Mouse (Mus musculus) thymus, postnatal 0 days (tissue): ENCODE measurements around the gene Hook1. TPM values are rescaled to one million over a fixed set of nuclear protein-coding genes. Genes with fewer than 3 reads are reported as not detected.
"Not testable (repeated sequence)": the region's sequence is repeated elsewhere in the genome, so short reads cannot be mapped to it uniquely, and the experiment has no call there.

Experiments
- DNase-seq: peaks from one replicate; pipeline ENCODE4 v3.0.0-alpha.2; 2015; ENCODE audit warnings: low spot score
- polyA plus RNA-seq: library from polyadenylated mRNA; unstranded; fragments of >200 nt; fragmentation: Nextera tagmentation; extraction: Ambion mirVana; gene quantifications from 2 replicates; pipeline ENCODE4 v1.2.1, GENCODE M21; 2015

The Hook1 gene
- 17.1 and 17.6 TPM in 2 replicates for polyA plus RNA-seq

GRCm38 (mm10) chr4:95966928-95967724 is at the start of gene Hook1:
Gene Hook1, plus strand, starts transcription at chr4:95967240.
- DNase-seq, result peak; percentile 95

- DNase-seq, result no peak
These were observed 49.3 kb upstream of the Hook1 start for GRCm38 (mm10) chr4:95917703-95918102.

GRCm38 (mm10) chr4:95920448-95920847 is 46.6 kb upstream of the Hook1 start:
- DNase-seq, result no peak

- peak; percentile 86 for DNase-seq
These were observed 42.5 kb upstream of the Hook1 start for GRCm38 (mm10) chr4:95924210-95925184.

- DNase-seq, result no peak
These were observed 38.2 kb upstream of the Hook1 start for GRCm38 (mm10) chr4:95928846-95929245.

- DNase-seq, result no peak
These were observed 37.1 kb upstream of the Hook1 start for GRCm38 (mm10) chr4:95929936-95930335.

GRCm38 (mm10) chr4:95931331-95931730 is 35.7 kb upstream of the Hook1 start:
- no peak for DNase-seq

- no peak for DNase-seq
These were observed 33.2 kb upstream of the Hook1 start for GRCm38 (mm10) chr4:95933801-95934356.

GRCm38 (mm10) chr4:95934384-95935035 is 32.5 kb upstream of the Hook1 start:
- no peak for DNase-seq

- DNase-seq, result no peak
These were observed 28.3 kb upstream of the Hook1 start for GRCm38 (mm10) chr4:95938701-95939100.

GRCm38 (mm10) chr4:95947896-95948295 is 19.1 kb upstream of the Hook1 start:
- DNase-seq, result no peak

- DNase-seq, result no peak
These were observed 13.7 kb upstream of the Hook1 start for GRCm38 (mm10) chr4:95953328-95953727.

- not testable (repeated sequence) for DNase-seq
These were observed 15.2 kb downstream of the Hook1 start for GRCm38 (mm10) chr4:95982221-95982620.

- no peak for DNase-seq
These were observed 49.8 kb downstream of the Hook1 start for GRCm38 (mm10) chr4:96016875-96017274.

GRCm38 (mm10) chr4:96022803-96023202 is 55.8 kb downstream of the Hook1 start:
- peak; percentile 3 for DNase-seq

- DNase-seq, result no peak
These were observed 61.4 kb downstream of the Hook1 start for GRCm38 (mm10) chr4:96028412-96028811.

- no peak for DNase-seq
These were observed 93.1 kb downstream of the Hook1 start for GRCm38 (mm10) chr4:96060106-96060505.

- no peak for DNase-seq
These were observed 95.0 kb downstream of the Hook1 start for GRCm38 (mm10) chr4:96062045-96062444.
